Mouse (Mus musculus) MEL (cell line): ENCODE results near the gene Vgf. TPM values are rescaled to one million over a fixed set of nuclear protein-coding genes. Genes with fewer than 3 reads are reported as not detected.

Source experiments
- DNase-seq: peaks from one replicate; pipeline ENCODE4 v3.0.0; 2011; ENCODE audit warnings: low read depth, low spot score
- H3K27ac ChIP-seq: 2 replicates; pipeline ENCODE4 v1.5.1; 2012; ENCODE audit warnings: low read depth, mild to moderate bottlenecking, control low read depth, low read length, moderate library complexity; ENCODE audit not compliant: control insufficient read depth
- H3K27me3 ChIP-seq, 2 experiments: fragments of 150-350 bp in 1 of 2; sonication (generic) in 1 of 2; 2 replicates each; pipeline ENCODE4 v1.6.1; 2012; ENCODE audit warnings: low read length in 2 of 2, mild to moderate bottlenecking in 2 of 2, improper control_type of control experiment in 1 of 2, moderate library complexity in 1 of 2; ENCODE audit not compliant: insufficient read depth in 2 of 2, control insufficient read depth in 1 of 2
- H3K36me3 ChIP-seq, 2 experiments: 2 replicates each; pipeline ENCODE4 v1.6.1; 2012 to 2014; ENCODE audit warnings: low read length in 2 of 2, improper control_type of control experiment in 1 of 2, inconsistent platforms in 1 of 2, mild to moderate bottlenecking in 1 of 2; ENCODE audit not compliant: insufficient read depth in 2 of 2, control insufficient read depth in 1 of 2
- H3K4me1 ChIP-seq, 2 experiments: fragments of 150-350 bp in 1 of 2; sonication (generic) in 1 of 2; 2 replicates each; pipeline ENCODE4 v1.6.1; 2012; ENCODE audit warnings: low read length in 2 of 2, improper control_type of control experiment in 1 of 2, mild to moderate bottlenecking in 1 of 2; ENCODE audit not compliant: insufficient read depth in 2 of 2, control insufficient read depth in 1 of 2
- H3K4me3 ChIP-seq, 2 experiments: fragments of 150-350 bp in 1 of 2; sonication (generic) in 1 of 2; 2 replicates each; pipeline ENCODE4 v1.5.1; 2012; ENCODE audit warnings: low read depth in 2 of 2, low read length in 2 of 2, mild to moderate bottlenecking in 2 of 2, moderate library complexity in 2 of 2, control low read depth in 1 of 2, improper control_type of control experiment in 1 of 2; ENCODE audit not compliant: control insufficient read depth in 1 of 2, insufficient read depth in 1 of 2
- H3K79me2 ChIP-seq: 2 replicates; pipeline ENCODE4 v1.6.1; 2012; ENCODE audit warnings: mild to moderate bottlenecking, low read length, moderate library complexity; ENCODE audit not compliant: control insufficient read depth, poor library complexity, insufficient read depth
- H3K9ac ChIP-seq: 2 replicates; pipeline ENCODE4 v1.6.1; 2012; ENCODE audit warnings: low read depth, mild to moderate bottlenecking, control low read depth, low read length, moderate library complexity; ENCODE audit not compliant: control insufficient read depth, poor library complexity, severe bottlenecking
- H3K9me3 ChIP-seq: fragments of 150-350 bp; sonication (generic); replicated peaks from 2 replicates; pipeline ENCODE4 v1.6.1; 2012; ENCODE audit warnings: mild to moderate bottlenecking, low read length, improper control_type of control experiment, moderate library complexity; ENCODE audit not compliant: insufficient read depth
- BHLHE40 ChIP-seq: IDR thresholded peaks from 2 replicates; pipeline ENCODE4 v1.6.1; 2012; ENCODE audit warnings: low read depth, mild to moderate bottlenecking, inconsistent platforms, low read length, improper control_type of control experiment, borderline replicate concordance
- EP300 ChIP-seq, 2 experiments: IDR thresholded peaks; 2 replicates each; pipeline ENCODE4 v1.6.1; 2011; ENCODE audit warnings: improper control_type of control experiment in 2 of 2, low read length in 2 of 2, low read depth in 1 of 2, mild to moderate bottlenecking in 1 of 2
- ETS1 ChIP-seq: IDR thresholded peaks from 2 replicates; pipeline ENCODE4 v1.6.1; 2012; ENCODE audit warnings: low read depth, mild to moderate bottlenecking, inconsistent platforms, low read length, improper control_type of control experiment, moderate library complexity
- GABPA ChIP-seq: IDR thresholded peaks from 2 replicates; pipeline ENCODE4 v1.6.1; 2012; ENCODE audit warnings: low read depth, mild to moderate bottlenecking, inconsistent platforms, low read length, improper control_type of control experiment, moderate library complexity
- GATA1 ChIP-seq: IDR thresholded peaks from 2 replicates; pipeline ENCODE4 v1.6.1; 2011; ENCODE audit warnings: low read depth, low read length, improper control_type of control experiment
- KAT2A ChIP-seq: conservative IDR thresholded peaks from 2 replicates; pipeline ENCODE4 v1.6.1; 2012; ENCODE audit warnings: low read depth, low read length, improper control_type of control experiment, inconsistent platforms
- MAFK ChIP-seq: IDR thresholded peaks from 2 replicates; pipeline ENCODE4 v1.6.1; 2011; ENCODE audit warnings: low read depth, mild to moderate bottlenecking, low read length, improper control_type of control experiment, borderline replicate concordance
- MYB ChIP-seq: IDR thresholded peaks from 2 replicates; pipeline ENCODE4 v1.6.1; 2011; ENCODE audit warnings: mild to moderate bottlenecking, low read depth, low read length, improper control_type of control experiment
- MYC ChIP-seq: IDR thresholded peaks from 2 replicates; pipeline ENCODE4 v1.6.1; 2011; ENCODE audit warnings: low read depth, mild to moderate bottlenecking, low read length, improper control_type of control experiment, moderate library complexity
- POLR2A ChIP-seq, 2 experiments: IDR thresholded peaks; 2 replicates each; pipeline ENCODE4 v1.6.1; 2011 to 2012; ENCODE audit warnings: low read length in 2 of 2, mild to moderate bottlenecking in 2 of 2, control low read depth in 1 of 2, improper control_type of control experiment in 1 of 2, low read depth in 1 of 2, moderate library complexity in 1 of 2; ENCODE audit not compliant: control insufficient read depth in 1 of 2, insufficient read depth in 1 of 2, poor library complexity in 1 of 2
- POLR2AphosphoS2 ChIP-seq: IDR thresholded peaks from 2 replicates; pipeline ENCODE4 v1.6.1; 2011; ENCODE audit warnings: low read length, improper control_type of control experiment
- RCOR1 ChIP-seq: IDR thresholded peaks from 2 replicates; pipeline ENCODE4 v1.6.1; 2012; ENCODE audit warnings: low read depth, mild to moderate bottlenecking, inconsistent platforms, low read length, improper control_type of control experiment
- SMC3 ChIP-seq: IDR thresholded peaks from 2 replicates; pipeline ENCODE4 v1.6.1; 2011; ENCODE audit warnings: low read depth, low read length, improper control_type of control experiment
- TAL1 ChIP-seq: IDR thresholded peaks from 2 replicates; pipeline ENCODE4 v1.6.1; 2012; ENCODE audit warnings: mild to moderate bottlenecking, inconsistent platforms, low read length, moderate library complexity, mixed read lengths
- ZMIZ1 ChIP-seq: IDR thresholded peaks from 2 replicates; pipeline ENCODE4 v1.6.1; 2012; ENCODE audit warnings: low read depth, mild to moderate bottlenecking, inconsistent platforms, low read length, improper control_type of control experiment, moderate library complexity
- polyA plus RNA-seq, 2 experiments: library from polyadenylated mRNA; stranded (reverse) in 1 of 2; unstranded in 1 of 2; fragments of >175 nt in 1 of 2; fragments of >200 nt in 1 of 2; gene quantifications; 2 replicates each; pipeline versions ENCODE4 v1.2.1 to v1.2.4; 2012; ENCODE audit warnings: low replicate concordance in 2 of 2, low read depth in 1 of 2; ENCODE audit not compliant: insufficient read length in 2 of 2, insufficient read depth in 1 of 2, missing spikeins in 1 of 2
- total RNA-seq: library from RNA; depleted of rRNA; stranded (reverse); fragments of 300-350 nt; gene quantifications from 2 replicates; pipeline ENCODE4 v1.2.3, GENCODE M21; 2012

The Vgf gene
- total and polyA plus RNA-seq, 3 experiments: 0.42 to 1.4 TPM; not detected in 1

GRCm38 (mm10) chr5:137074191-137074651, 48.0 kb downstream of the Vgf start:
- Histone ChIP-seq H3K27ac (no peak overlapping the region), H3K36me3 (peaks cover 0 to 13% of the 10 kb centered on the region in 2 experiments; a peak in 2 of 4 replicates), H3K4me1 (peaks cover 5 to 26% of the 10 kb centered on the region in 2 experiments; a peak in 3 of 4 replicates), H3K79me2 (no peaks in the 10 kb centered on the region), H3K9me3 (no peaks in the 10 kb centered on the region), H3K4me3 (no peak overlapping the region), H3K9ac (no peak overlapping the region), H3K27me3 (no peaks in the 10 kb centered on the region)
- DNase-seq: no peak
- TF ChIP-seq RCOR1: no peak
- no peak for TF ChIP-seq SMC3
- no peak for TF ChIP-seq MAFK
- no peak for TF ChIP-seq MYC
- TF ChIP-seq GATA1: no peak
- TF ChIP-seq MYB: no peak
- no peak for TF ChIP-seq KAT2A
- no peak for TF ChIP-seq ETS1
- no peak for TF ChIP-seq ZMIZ1
- no peak for TF ChIP-seq TAL1

GRCm38 (mm10) chr5:137075726-137076125, 49.5 kb downstream of the Vgf start:
- H3K27ac ChIP-seq: peak overlapping the region; percentile 83
- H3K4me1 ChIP-seq: peaks cover 5 to 32% of the 10 kb centered on the region in 2 experiments; a peak in 3 of 4 replicates
- no peak for DNase-seq
- H3K9ac ChIP-seq: peak overlapping the region; percentile 20
- no peaks in the 10 kb centered on the region for H3K9me3 ChIP-seq
- H3K27me3 ChIP-seq: no peaks in the 10 kb centered on the region
- H3K4me3 ChIP-seq: no peak overlapping the region
- TF ChIP-seq BHLHE40: no peak
- TF ChIP-seq POLR2A (IDR thresholded peaks at IDR 0.05; ENCODE audit: control insufficient read depth in 1 of 2, insufficient read depth in 1 of 2, low read depth in 1 of 2, low read length in 2 of 2, poor library complexity in 1 of 2): 0 out of 4 replicates have a peak, but pooled peaks of 1 of the 2 experiments have one; percentile 1
- TF ChIP-seq POLR2AphosphoS2: no peak
- TF ChIP-seq TAL1: no peak
- TF ChIP-seq MYC: no peak
- no peak for TF ChIP-seq EP300 (IDR thresholded peaks at IDR 0.05; ENCODE audit: low read depth in 1 of 2, low read length in 2 of 2)
- TF ChIP-seq GABPA: no peak
- H3K79me2 ChIP-seq: no peaks in the 10 kb centered on the region
- peaks cover 0 to 15% of the 10 kb centered on the region in 2 experiments; a peak in 2 of 4 replicates for H3K36me3 ChIP-seq
